Mouse (Mus musculus) G1E (cell line): ENCODE data around the gene Camsap1. TPM values are rescaled to one million over a fixed set of nuclear protein-coding genes. Genes with fewer than 3 reads are reported as not detected.

ENCODE experiments used
- ATAC-seq: 2 replicates; pipeline ENCODE4 v1.8.0; 2016; ENCODE audit warnings: mild to moderate bottlenecking; ENCODE audit not compliant: insufficient number of reproducible peaks, poor library complexity, low FRiP score, severe bottlenecking; ENCODE audit errors: extremely low read depth
- DNase-seq: peaks from one replicate; pipeline ENCODE4 v3.0.0; 2012; ENCODE audit warnings: low spot score
- H3K27me3 ChIP-seq: 2 replicates; pipeline ENCODE4 v1.6.1; 2012; ENCODE audit warnings: mild to moderate bottlenecking, low read length, inconsistent platforms; ENCODE audit not compliant: insufficient read depth
- H3K36me3 ChIP-seq: replicated peaks from 2 replicates; pipeline ENCODE3; 2012; ENCODE audit warnings: mild to moderate bottlenecking, inconsistent platforms
- H3K4me1 ChIP-seq: 2 replicates; pipeline ENCODE4 v1.6.1; 2012; ENCODE audit warnings: low read depth, low read length, inconsistent platforms, mixed read lengths; ENCODE audit not compliant: insufficient read depth
- H3K4me3 ChIP-seq: 2 replicates; pipeline ENCODE4 v1.5.1; 2012; ENCODE audit warnings: low read depth, mild to moderate bottlenecking, inconsistent platforms, low read length, moderate library complexity, mixed read lengths
- H3K9me3 ChIP-seq: replicated peaks from 2 replicates; pipeline ENCODE4 v1.6.1; 2012; ENCODE audit warnings: inconsistent platforms
- CTCF ChIP-seq: IDR thresholded peaks from 2 replicates; pipeline ENCODE4 v1.5.1; 2012; ENCODE audit warnings: low read depth, low read length, inconsistent platforms, mixed read lengths
- GATA1 ChIP-seq: IDR thresholded peaks from 2 replicates; pipeline ENCODE4 v1.6.1; 2012; ENCODE audit warnings: borderline replicate concordance, low read length, inconsistent platforms, mixed read lengths
- GATA2 ChIP-seq: IDR thresholded peaks from 2 replicates; pipeline ENCODE4 v1.6.1; 2012; ENCODE audit warnings: low read depth, low read length, inconsistent platforms, borderline replicate concordance
- POLR2AphosphoS5 ChIP-seq: IDR thresholded peaks from 2 replicates; pipeline ENCODE4 v1.6.1; 2012; ENCODE audit warnings: low read depth, low read length, inconsistent platforms; ENCODE audit not compliant: insufficient replicate concordance
- TAL1 ChIP-seq: conservative IDR thresholded peaks from 2 replicates; pipeline ENCODE4 v1.6.1; 2012; ENCODE audit warnings: low read depth, low read length, inconsistent platforms, mixed read lengths
- polyA plus RNA-seq: library from polyadenylated mRNA; stranded (reverse); fragments of >175 nt; gene quantifications from 2 replicates; pipeline ENCODE4 v1.2.3, GENCODE M21; 2012
- total RNA-seq, 2 experiments: library from RNA; stranded (forward) in 1 of 2; stranded (reverse) in 1 of 2; fragments of 200-1000 nt in 1 of 2; fragments of >200 nt in 1 of 2; fragmentation: Nextera tagmentation in 1 of 2; gene quantifications; 2 replicates each; pipeline ENCODE4 v1.2.3; 2014 to 2017

Camsap1 gene
- total and polyA plus RNA-seq, 3 experiments, result 4.8 to 21.6 (median 12.9) TPM

DNA sequence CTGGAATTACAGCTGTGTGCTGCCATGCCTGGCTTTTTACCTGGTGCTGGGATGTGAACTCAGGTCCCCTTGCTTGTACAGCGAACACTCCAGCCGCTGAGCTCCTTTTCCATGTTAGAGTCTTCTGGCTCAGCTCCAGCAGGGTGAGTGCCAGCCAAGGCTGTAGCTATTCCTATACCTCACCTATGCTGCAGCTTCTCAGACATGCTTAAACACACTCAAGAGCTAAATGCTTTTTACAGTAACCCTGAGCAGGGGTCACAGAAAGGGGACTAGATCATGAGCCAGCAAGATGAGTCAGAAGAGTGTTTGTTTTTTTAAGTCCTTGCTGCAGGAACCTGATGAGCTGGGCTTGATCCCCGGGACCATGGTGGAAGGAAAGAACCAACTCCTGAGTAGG, 14.6 kb upstream of the Camsap1 start:
- no peak for DNase-seq
- TF ChIP-seq CTCF (no peak), GATA2 (no peak), TAL1 (no peak), POLR2AphosphoS5 (no peak), GATA1 (no peak)
- H3K4me3 ChIP-seq, result no peak overlapping the region
- H3K9me3 ChIP-seq, result no peaks in the 10 kb centered on the region
- no peak for ATAC-seq
- peaks cover 3% of the 10 kb centered on the region; the same call in 1 of the 2 replicates for H3K4me1 ChIP-seq
- H3K27me3 ChIP-seq, result no peaks in the 10 kb centered on the region
- H3K36me3 ChIP-seq, result peaks cover 71% of the 10 kb centered on the region

DNA sequence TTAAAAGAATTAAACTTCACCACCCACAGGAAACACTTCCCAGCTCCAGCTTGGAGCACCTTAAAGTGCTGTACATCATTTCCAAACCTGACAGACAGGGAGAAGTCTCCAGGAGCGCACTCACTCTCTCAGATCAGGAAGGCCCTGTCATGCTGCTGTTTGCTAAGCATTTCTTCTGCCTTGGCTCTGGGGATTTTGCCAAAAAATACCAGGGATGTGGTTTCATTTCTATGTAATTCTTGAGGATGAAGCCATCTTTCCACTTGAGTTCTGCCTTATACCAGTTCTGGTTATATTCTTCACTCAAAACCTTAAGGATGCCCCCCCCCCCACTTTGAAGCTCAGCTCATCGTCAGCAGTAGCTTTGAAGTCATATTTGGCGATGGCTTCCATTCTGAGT, 11.7 kb upstream of the Camsap1 start:
- ATAC-seq (no peak), DNase-seq (no peak)
- H3K36me3 ChIP-seq, result peaks cover 44% of the 10 kb centered on the region
- TF ChIP-seq GATA2 (no peak), CTCF (no peak), POLR2AphosphoS5 (no peak), GATA1 (no peak), TAL1 (no peak)
- H3K27me3 ChIP-seq, result no peaks in the 10 kb centered on the region
- peaks cover 8% of the 10 kb centered on the region for H3K4me1 ChIP-seq
- no peak overlapping the region for H3K4me3 ChIP-seq
- no peaks in the 10 kb centered on the region for H3K9me3 ChIP-seq

DNA sequence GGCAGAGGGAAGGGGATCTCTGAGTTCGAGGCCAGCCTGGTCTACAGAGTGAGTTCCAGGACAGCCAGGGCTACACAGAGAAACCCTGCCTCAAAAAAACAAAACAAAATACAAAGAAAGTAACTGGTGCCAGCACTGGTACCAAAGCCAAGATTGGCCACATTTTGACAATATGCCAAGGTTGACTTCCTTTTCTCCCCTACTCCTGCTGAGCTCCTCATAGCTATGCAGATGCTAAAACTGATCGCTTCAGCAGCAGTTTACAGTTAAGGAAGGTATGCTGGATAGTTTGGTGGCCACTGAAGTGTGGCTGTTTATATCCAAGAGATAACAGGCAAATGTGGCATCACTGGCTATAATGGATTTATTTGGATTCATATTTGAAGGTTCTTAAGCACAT, 9.2 kb upstream of the Camsap1 start:
- peaks cover 20% of the 10 kb centered on the region for H3K36me3 ChIP-seq

DNA sequence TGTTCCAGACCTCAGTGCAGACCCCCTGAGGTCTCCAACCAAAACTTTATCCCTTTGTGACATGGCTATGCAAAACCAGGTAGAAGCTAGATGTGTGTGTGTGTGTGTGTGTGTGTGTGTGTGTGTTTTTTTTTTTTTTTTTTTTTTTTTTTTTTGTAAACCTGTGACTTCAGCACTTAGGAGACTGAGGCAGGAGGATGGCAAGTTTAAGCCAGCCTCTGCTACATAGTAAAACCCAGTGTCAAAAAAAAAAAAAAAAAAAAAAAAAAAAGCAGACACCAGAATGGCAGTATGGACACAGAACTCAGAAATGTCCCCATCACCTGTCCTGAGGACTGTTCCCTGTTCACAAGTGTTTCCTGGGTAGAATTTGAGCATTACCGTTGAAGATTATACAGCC, 6.6 kb upstream of the Camsap1 start:
- no peak for DNase-seq
- H3K4me1 ChIP-seq, result peaks cover 20% of the 10 kb centered on the region
- no peaks in the 10 kb centered on the region for H3K9me3 ChIP-seq
- peaks cover 21% of the 10 kb centered on the region for H3K27me3 ChIP-seq
- H3K36me3 ChIP-seq, result no peaks in the 10 kb centered on the region
- TF ChIP-seq POLR2AphosphoS5 (no peak), GATA1 (no peak), TAL1 (no peak), CTCF (no peak), GATA2 (no peak)
- no peak for ATAC-seq
- no peak overlapping the region for H3K4me3 ChIP-seq

More for the DNA sequence above, 9.2 kb upstream of the Camsap1 start:
- TF ChIP-seq TAL1 (no peak), GATA1 (no peak), CTCF (no peak), POLR2AphosphoS5 (no peak), GATA2 (no peak)
- Histone ChIP-seq H3K4me3 (no peak overlapping the region), H3K4me1 (peaks cover 20% of the 10 kb centered on the region), H3K27me3 (0 out of 2 replicates have a peak, but pooled peaks cover 2% of the 10 kb centered on the region), H3K9me3 (no peaks in the 10 kb centered on the region)
- ATAC-seq (no peak), DNase-seq (no peak)

DNA sequence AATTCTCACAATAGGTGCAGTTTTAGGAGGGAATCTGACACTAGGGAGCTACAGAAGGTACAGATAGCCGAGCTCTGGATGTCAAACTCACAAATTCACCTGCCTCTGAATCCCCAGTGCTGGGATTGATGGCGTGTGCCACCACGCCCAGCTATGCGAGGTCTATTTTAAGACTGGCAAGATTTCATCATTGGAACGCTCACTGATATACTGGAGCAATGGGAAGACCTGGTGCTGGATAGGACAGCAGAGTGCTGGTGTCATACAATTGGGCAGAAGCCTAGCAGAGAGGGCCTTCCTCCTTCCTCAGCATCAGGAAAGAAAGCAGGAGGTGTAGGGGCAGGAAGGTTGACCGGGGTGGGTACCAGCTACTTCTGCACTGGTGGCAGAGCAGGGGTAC, 4.7 kb upstream of the Camsap1 start:
- DNase-seq, result no peak
- no peak overlapping the region for H3K4me3 ChIP-seq
- H3K9me3 ChIP-seq, result no peaks in the 10 kb centered on the region
- TF ChIP-seq GATA2, result no peak
- no peak for TF ChIP-seq GATA1
- TF ChIP-seq POLR2AphosphoS5, result no peak
- TF ChIP-seq CTCF, result no peak
- no peak for TF ChIP-seq TAL1
- no peaks in the 10 kb centered on the region for H3K36me3 ChIP-seq
- ATAC-seq, result no peak
- H3K4me1 ChIP-seq, result peaks cover 26% of the 10 kb centered on the region
- peaks cover 28% of the 10 kb centered on the region for H3K27me3 ChIP-seq

DNA sequence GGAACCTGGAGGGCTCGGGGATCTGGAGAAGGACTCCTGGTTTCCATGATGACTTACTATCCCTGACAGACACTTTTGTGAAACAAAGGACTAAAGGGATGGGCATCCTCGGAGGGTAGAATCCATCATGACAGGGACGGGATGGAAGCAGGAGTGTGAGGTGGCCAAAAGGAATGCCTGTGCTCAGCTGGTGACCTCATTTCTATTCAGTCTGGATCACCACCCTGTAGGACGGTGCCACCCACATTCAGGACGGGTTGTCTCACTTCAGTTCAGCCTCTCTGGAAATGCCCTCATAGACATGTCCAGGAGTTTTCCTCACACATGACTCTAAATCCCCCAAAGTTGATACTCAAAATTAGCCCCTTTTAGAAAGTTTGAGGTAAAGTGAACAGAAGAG, 3.5 kb upstream of the Camsap1 start:
- no peak for TF ChIP-seq CTCF
- no peak for TF ChIP-seq GATA2
- TF ChIP-seq GATA1, result no peak
- TF ChIP-seq POLR2AphosphoS5, result no peak
- TF ChIP-seq TAL1, result no peak
- DNase-seq (no peak), ATAC-seq (no peak)
- Histone ChIP-seq H3K36me3 (no peaks in the 10 kb centered on the region), H3K4me3 (no peak overlapping the region), H3K4me1 (peaks cover 30% of the 10 kb centered on the region), H3K27me3 (peaks cover 28% of the 10 kb centered on the region), H3K9me3 (no peaks in the 10 kb centered on the region)

DNA sequence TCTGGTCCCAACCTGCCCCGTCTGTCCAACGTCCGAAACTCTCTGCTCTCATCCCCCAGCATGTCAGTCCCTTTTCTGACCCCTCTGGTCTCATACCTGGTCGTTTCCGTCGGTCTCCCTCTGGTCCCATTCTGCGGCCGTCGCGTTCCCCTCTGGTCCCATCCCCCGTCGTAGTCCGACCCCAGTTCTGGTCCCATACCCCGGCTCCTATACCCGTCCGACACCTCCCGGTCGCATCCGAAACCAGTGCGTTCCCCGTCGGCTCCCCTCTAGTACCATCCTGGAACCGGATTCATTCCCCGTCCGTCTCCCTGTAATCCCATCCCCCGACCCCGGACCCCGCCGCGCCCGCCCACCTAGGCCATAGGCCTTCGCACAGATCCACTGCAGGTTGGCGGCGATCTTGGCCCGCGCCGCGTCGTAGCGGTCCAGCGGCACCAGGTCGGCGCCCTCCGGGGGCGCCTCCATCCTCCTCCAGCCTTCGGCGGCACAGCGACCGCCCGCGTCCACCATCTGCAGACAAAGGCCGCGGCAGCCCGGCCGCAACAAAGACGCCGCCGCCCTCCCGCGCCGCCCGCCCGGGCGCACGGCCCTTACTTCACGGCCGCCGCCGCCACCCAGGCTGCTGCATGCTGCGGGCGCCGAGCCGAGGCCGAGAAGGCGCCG, 523 bp downstream of the Camsap1 start:
- Histone ChIP-seq H3K4me1 (peaks cover 49% of the 10 kb centered on the region), H3K9me3 (no peaks in the 10 kb centered on the region), H3K4me3 (peak overlapping the region; percentile 82), H3K27me3 (peaks cover 26% of the 10 kb centered on the region), H3K36me3 (peaks cover 28% of the 10 kb centered on the region)
- TF ChIP-seq TAL1 (no peak), GATA2 (no peak), POLR2AphosphoS5 (no peak), CTCF (no peak), GATA1 (no peak)
- ATAC-seq (no peak), DNase-seq (peak; percentile 18)
